Mouse (Mus musculus): Measurements from ENCODE around the gene Kdm5c.

Kdm5c gene

DNA sequence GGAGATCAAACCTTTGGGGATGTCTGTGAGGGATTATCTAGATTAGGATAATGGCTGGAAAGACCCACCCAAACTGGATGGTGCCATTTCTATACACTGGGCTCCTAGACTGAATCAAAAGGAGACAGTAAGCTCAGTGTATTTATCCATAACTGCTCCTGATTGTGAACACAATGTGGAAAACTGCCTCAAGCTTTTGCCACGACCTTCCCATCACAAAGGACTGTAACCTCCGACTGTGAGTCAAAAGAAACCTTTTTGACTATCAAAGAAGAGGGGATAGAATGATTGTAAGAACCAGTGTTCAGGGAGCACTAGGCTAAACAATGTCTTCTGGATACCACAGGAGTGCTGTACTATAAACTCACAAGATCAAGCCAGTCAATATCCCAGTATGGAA, 73.4 kb downstream of the Kdm5c start:
- DNase-seq: no peak

DNA sequence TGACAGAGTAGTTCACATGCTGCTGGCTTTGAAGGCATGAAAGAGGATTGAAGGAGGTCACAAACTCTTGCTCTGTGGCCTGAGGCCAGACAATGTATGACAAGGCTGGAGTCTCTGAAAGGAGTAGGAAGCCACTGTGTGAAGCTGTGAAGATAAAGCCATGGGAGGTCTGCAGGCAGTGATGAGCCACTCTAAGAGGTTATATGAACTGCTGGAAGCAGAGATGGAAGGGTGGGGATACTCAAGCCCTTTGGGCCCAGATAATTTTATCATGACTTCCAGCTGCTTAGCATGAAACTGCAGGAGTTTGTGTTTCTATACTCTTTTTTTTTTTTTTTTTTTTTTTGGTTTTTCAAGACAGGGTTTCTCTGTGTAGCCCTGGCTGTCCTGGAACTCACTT, 74.6 kb downstream of the Kdm5c start:
- DNase-seq: no peak

DNA sequence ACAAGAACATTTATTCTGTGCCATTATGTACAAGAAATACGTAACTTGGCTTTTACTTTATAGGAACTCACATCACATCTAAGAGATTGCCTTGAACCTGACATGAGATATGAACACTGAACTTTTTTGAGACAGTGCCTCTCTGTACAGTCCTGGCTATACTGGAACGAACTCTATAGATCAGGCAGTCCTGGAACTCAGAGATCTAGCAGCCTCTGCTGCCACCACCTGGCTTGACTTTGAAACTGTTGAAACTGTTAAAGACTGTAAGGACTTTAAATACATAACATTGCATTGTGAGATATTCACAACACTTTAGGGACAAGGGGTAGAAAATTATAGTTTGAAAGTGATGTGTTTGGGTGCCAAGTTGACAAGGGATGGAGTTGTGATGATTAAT, 75.1 kb downstream of the Kdm5c start:
- peak; percentile 17 for DNase-seq

GRCm38 (mm10) chrX:152320535-152320934, 87.7 kb downstream of the Kdm5c start:
- DNase-seq: no peak

DNA sequence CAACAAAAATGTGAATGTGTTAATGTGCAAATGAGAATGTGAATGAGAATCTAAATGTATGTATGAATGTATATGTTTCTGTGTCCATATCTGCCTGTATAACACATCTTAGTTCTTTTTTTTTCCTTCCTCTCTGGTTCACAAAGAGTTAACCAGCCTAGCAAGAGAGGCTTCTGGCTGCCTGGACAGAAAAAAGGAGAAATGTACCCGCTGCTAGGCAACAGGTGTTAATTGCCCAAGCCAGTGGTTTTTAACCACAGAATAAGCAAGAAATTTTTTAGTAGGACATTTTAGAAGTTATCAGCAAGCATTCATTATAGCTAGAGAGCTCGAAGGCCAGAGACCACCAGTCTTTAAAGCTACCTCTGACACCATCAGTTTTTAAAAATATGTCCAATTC, 90.0 kb downstream of the Kdm5c start:
- DNase-seq: no peak

DNA sequence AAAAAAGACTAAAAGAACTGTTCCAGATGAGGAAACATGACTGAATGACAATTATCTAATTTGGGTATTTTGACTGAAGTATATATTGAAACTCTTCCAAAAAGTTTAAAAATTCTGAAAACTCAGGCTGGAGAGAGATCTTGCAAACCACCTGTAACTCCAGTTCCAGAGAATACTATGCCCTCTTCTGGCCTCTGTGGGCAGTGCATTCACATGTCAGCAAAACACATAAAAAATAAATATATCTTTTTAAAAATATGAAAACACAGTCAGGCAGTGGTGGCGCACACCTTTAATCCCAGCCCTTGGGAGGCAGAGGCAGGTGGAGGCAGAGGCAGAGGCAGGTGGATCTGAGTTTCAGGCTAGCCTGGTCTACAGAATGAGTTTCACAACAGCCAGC, 90.8 kb downstream of the Kdm5c start:
- DNase-seq: no peak
